Mouse (Mus musculus) E14TG2a.4 (cell line): ENCODE measurements at regions not wholly inside any gene's neighbourhood (a gene's known extent, or its start where the extent isn't known, plus 50 kb on each side); places are given as distances from the start of the nearest gene placed in this dataset.

Experiments used
- CTCF ChIP-seq: conservative IDR thresholded peaks from 2 replicates; pipeline ENCODE4 v1.5.1; 2014; ENCODE audit warnings: low read length
- NANOG ChIP-seq: IDR thresholded peaks from 2 replicates; pipeline ENCODE4 v1.6.1; 2014; ENCODE audit warnings: borderline replicate concordance, low read length, mixed read lengths
- POU5F1 ChIP-seq: IDR thresholded peaks from 2 replicates; pipeline ENCODE4 v1.6.1; 2014; ENCODE audit warnings: low read length, borderline replicate concordance

DNA sequence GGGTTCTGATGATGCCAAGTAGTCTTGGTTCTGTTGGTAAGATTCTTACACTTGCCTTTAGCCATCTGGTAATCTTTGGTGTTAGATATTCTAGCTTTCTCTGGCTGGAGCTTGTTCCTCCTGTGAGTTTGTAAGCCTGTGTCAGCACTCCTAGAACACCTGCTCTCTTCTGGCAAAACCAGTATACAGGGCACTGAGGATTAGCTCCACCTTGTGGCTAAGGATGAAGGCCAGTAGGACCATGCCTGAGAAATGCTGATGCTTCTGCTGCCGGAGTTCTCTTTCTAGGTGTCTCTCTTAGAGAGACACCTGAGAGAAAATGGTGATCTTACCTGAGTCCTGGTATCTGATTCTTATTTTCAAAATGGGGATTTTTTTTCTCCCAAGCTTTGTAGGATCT, 58.8 kb upstream of the Adcyap1 start:
- peak; percentile 26 for TF ChIP-seq CTCF
- TF ChIP-seq NANOG: no peak
- TF ChIP-seq POU5F1: no peak
